Mouse (Mus musculus): ENCODE results near the gene Ciart. TPM values are rescaled to one million over a fixed set of nuclear protein-coding genes. Genes with fewer than 3 reads are reported as not detected.

The Ciart gene
- polyA plus RNA-seq, 1 experiment from 2014 or later: 9.1 TPM

DNA sequence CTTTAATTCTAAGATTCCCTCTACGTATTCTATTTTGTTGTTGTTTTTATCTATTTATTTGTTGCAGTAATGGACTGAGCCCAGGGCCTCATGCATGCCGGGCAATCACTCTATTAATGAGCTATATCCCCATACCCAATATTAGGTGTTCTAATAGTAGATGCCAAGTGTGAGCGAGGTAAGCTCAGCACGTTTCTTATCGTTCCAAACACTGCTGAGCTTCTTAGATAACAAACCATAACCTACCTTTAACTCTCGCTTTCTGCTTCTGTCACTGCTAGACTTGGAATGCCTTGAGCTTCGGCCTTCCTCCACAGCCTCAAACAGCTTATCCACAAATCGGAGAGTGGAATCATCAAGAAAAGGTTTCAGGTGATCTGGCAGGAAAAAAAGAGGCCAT lies 30.7 kb downstream of the Ciart start:
- no peak overlapping the region for H3K27ac ChIP-seq
- H3K9me3 ChIP-seq: no peaks in the 10 kb centered on the region
- H3K27me3 ChIP-seq (ENCODE audit: poor library complexity, severe bottlenecking): no peaks in the 10 kb centered on the region
- H3K4me3 ChIP-seq: no peak overlapping the region
- peaks cover 74% of the 10 kb centered on the region for H3K36me3 ChIP-seq (replicated peaks)
- no peak for DNase-seq (ENCODE audit: extremely low spot score, low spot score)
- H3K4me1 ChIP-seq: peaks cover 13% of the 10 kb centered on the region
- WGBS: 92% methylated on average over 8 of the region's 8 CpGs

DNA sequence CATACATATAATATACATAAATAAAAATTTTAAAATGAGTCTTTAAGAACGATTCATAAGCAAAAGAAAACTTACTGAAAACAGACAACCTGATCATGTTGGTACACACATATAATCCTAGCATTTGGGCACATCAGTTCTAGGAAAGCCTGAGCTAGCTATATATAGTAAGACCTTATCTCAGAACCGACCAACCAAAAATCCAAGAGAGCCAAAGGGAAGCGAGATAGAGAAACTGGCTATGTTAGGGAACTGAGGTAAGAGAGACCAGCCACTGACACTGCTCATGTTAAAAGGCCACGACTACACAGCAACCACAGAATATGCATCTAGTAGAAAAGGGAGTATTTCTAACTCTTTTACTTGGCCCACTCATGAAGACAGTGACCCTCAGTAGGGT lies 31.4 kb downstream of the Ciart start:
- no peaks in the 10 kb centered on the region for H3K27me3 ChIP-seq (ENCODE audit: poor library complexity, severe bottlenecking)
- H3K4me1 ChIP-seq: peaks cover 8% of the 10 kb centered on the region
- H3K9me3 ChIP-seq: no peaks in the 10 kb centered on the region
- DNase-seq (ENCODE audit: extremely low spot score, low spot score): no peak
- 93% methylated on average over 4 of the region's 4 CpGs for WGBS
- no peak overlapping the region for H3K27ac ChIP-seq
- H3K4me3 ChIP-seq: no peak overlapping the region
- peaks cover 81% of the 10 kb centered on the region for H3K36me3 ChIP-seq (replicated peaks)

DNA sequence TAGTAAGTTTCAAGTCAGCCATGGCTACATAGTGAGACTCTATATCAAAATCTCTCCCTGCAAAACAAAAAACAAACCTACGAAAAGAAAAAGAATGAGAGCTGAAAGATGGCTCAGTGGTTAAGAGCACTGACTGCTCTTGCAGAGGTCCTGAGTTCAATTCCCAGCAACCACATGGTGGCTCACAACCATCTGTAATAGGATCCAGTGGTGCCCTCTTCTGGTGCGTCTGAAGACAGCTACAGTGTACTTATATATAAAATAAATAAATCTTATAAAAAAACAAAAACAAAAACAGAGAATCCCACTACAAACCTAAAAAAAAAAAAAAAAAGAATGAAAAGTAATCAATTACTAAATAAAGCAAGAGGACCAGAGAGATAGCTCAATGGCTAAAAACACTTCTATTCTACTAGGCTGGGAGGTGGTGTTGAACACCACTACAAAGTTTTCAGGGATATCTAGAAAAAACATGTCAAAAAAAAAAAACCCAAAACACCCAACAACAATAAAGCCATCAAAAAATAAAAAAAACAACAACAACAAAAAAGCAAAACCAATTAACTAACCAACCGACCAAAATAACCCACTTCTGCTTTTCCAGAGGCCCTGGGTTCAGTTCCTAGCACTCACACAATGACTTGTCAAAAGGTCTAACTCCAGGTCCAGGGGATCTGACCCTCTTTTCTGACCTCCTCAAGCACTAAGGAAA lies 39.4 kb downstream of the Ciart start:
- WGBS: 85% methylated on average over 3 of the region's 3 CpGs

DNA sequence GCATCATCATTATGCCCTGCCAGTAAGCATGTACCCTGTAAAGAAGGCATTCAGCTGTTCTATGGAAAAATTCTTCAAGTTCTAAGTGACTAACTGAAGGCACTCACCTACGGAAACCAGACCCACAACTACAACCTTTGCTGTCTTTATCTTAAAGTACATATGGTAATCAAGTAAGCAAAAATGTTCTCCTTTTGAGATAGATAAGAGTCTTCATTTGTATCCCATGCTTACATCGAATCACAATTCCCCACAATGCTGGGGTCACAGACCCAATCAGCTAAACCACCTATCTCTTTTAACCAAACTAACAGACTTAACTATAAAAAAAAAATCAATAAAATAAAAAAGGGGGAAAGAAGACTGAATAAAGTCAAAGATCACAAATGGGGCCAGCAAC lies 42.8 kb downstream of the Ciart start:
- H3K4me3 ChIP-seq: no peak overlapping the region
- H3K36me3 ChIP-seq (replicated peaks): peaks cover 99% of the 10 kb centered on the region
- H3K27ac ChIP-seq: no peak overlapping the region
- no peaks in the 10 kb centered on the region for H3K4me1 ChIP-seq
- H3K9me3 ChIP-seq: no peaks in the 10 kb centered on the region
- H3K27me3 ChIP-seq (ENCODE audit: poor library complexity, severe bottlenecking): no peaks in the 10 kb centered on the region
- no peak for DNase-seq (ENCODE audit: extremely low spot score, low spot score)
- WGBS: 95% methylated on average over 2 of the region's 2 CpGs

More for the DNA sequence above, 39.4 kb downstream of the Ciart start:
- no peaks in the 10 kb centered on the region for H3K9me3 ChIP-seq
- H3K4me3 ChIP-seq: no peak overlapping the region
- DNase-seq (ENCODE audit: extremely low spot score, low spot score): no peak
- peaks cover 100% of the 10 kb centered on the region for H3K36me3 ChIP-seq (replicated peaks)
- no peaks in the 10 kb centered on the region for H3K27me3 ChIP-seq (ENCODE audit: poor library complexity, severe bottlenecking)
- no peaks in the 10 kb centered on the region for H3K4me1 ChIP-seq
- no peak overlapping the region for H3K27ac ChIP-seq

DNA sequence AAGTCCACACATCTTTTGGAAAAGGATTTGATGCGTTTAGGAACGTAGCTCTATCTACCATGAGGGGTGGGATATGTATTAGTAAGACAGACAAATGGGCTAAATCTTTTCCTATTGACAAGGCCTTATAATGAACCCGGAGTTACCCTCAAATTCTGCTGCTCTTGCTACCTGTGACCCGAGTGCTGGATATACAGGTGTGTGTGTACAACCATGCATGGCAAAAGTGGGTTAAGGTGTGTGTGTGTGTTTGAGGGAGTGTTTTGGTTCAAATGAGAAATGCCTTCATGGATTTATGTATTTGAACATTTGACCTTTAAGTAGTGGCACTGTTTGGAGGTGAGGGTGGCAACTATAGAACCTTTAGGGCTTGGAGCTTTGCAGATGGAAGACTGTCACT lies 53.0 kb downstream of the Ciart start:
- no peaks in the 10 kb centered on the region for H3K9me3 ChIP-seq
- no peak overlapping the region for H3K4me3 ChIP-seq
- no peak overlapping the region for H3K27ac ChIP-seq
- no peak for DNase-seq (ENCODE audit: extremely low spot score, low spot score)
- H3K36me3 ChIP-seq (replicated peaks): peaks cover 70% of the 10 kb centered on the region
- no peaks in the 10 kb centered on the region for H3K4me1 ChIP-seq
- WGBS: 94% methylated on average over 4 of the region's 4 CpGs
- no peaks in the 10 kb centered on the region for H3K27me3 ChIP-seq (ENCODE audit: poor library complexity, severe bottlenecking)

Other genes starting within 250 kb of the Ciart start
- 42.1 and 42.9 TPM in 2 replicates for gene Mcl1, start 223.5 kb downstream of the Ciart start, polyA plus RNA-seq (2016; fragmentation: Nextera tagmentation; extraction: Ambion mirVana)
- 0.84 and 1.6 TPM in 2 replicates for gene Adamtsl4, start 194.3 kb downstream of the Ciart start, polyA plus RNA-seq (2016; fragmentation: Nextera tagmentation; extraction: Ambion mirVana)
- gene Ecm1, start 142.7 kb downstream of the Ciart start, polyA plus RNA-seq (2016; fragmentation: Nextera tagmentation; extraction: Ambion mirVana): 11.1 and 12.4 TPM in 2 replicates
- gene Tars2, start 122.0 kb downstream of the Ciart start, polyA plus RNA-seq (2016; fragmentation: Nextera tagmentation; extraction: Ambion mirVana): 76.5 and 76.9 TPM in 2 replicates
- 21.1 and 22.3 TPM in 2 replicates for gene Rprd2, start 63.4 kb downstream of the Ciart start, polyA plus RNA-seq (2016; fragmentation: Nextera tagmentation; extraction: Ambion mirVana)
- 71.3 and 78.1 TPM in 2 replicates for gene Prpf3, start 26.4 kb downstream of the Ciart start, polyA plus RNA-seq (2016; fragmentation: Nextera tagmentation; extraction: Ambion mirVana)
- gene Mrps21, start 10.7 kb downstream of the Ciart start, polyA plus RNA-seq (2016; fragmentation: Nextera tagmentation; extraction: Ambion mirVana): 353 TPM in 2 replicates
- 7.2 and 7.6 TPM in 2 replicates for gene BC028528, start 9.8 kb upstream of the Ciart start, polyA plus RNA-seq (2016; fragmentation: Nextera tagmentation; extraction: Ambion mirVana)
- gene Aph1a, start 11.7 kb upstream of the Ciart start, polyA plus RNA-seq (2016; fragmentation: Nextera tagmentation; extraction: Ambion mirVana): 28.7 and 29.2 TPM in 2 replicates
- 98.8 and 119 TPM in 2 replicates for gene Car14, start 22.4 kb upstream of the Ciart start, polyA plus RNA-seq (2016; fragmentation: Nextera tagmentation; extraction: Ambion mirVana)
- gene Anp32e, start 47.0 kb upstream of the Ciart start, polyA plus RNA-seq (2016; fragmentation: Nextera tagmentation; extraction: Ambion mirVana): 421 and 423 TPM in 2 replicates
- gene Plekho1, start 113.8 kb upstream of the Ciart start, polyA plus RNA-seq (2016; fragmentation: Nextera tagmentation; extraction: Ambion mirVana): 66.0 and 69.1 TPM in 2 replicates
- gene Vps45, start 176.2 kb upstream of the Ciart start, polyA plus RNA-seq (2016; fragmentation: Nextera tagmentation; extraction: Ambion mirVana): 24.1 and 28.0 TPM in 2 replicates
- 14.1 and 20.8 TPM in 2 replicates for gene Otud7b, start 222.3 kb upstream of the Ciart start, polyA plus RNA-seq (2016; fragmentation: Nextera tagmentation; extraction: Ambion mirVana)

All from forebrain, embryonic 10.5 days (tissue).